Mouse (Mus musculus) limb, embryonic 10.5 days (tissue): Measurements from ENCODE around the gene Slc51a. TPM values are rescaled to one million over a fixed set of nuclear protein-coding genes. Genes with fewer than 3 reads are reported as not detected.

Source experiments
- DNase-seq: peaks from one replicate; pipeline ENCODE4 v3.0.0-alpha.2; 2017; ENCODE audit warnings: low spot score
- H3K27ac ChIP-seq: fragments of 300-500 bp; sonication (generic); 2 replicates; pipeline ENCODE4 v1.5.1; 2016; ENCODE audit warnings: mild to moderate bottlenecking
- H3K27me3 ChIP-seq: fragments of 300-500 bp; sonication (generic); 2 replicates; pipeline ENCODE4 v1.6.1; 2016; ENCODE audit warnings: low read depth, mild to moderate bottlenecking; ENCODE audit not compliant: poor library complexity, severe bottlenecking
- H3K36me3 ChIP-seq: fragments of 300-500 bp; sonication (generic); 2 replicates; pipeline ENCODE4 v1.6.1; 2016; ENCODE audit warnings: mild to moderate bottlenecking, moderate library complexity
- H3K4me1 ChIP-seq: fragments of 300-500 bp; sonication (generic); 2 replicates; pipeline ENCODE4 v1.6.1; 2016
- H3K4me3 ChIP-seq: fragments of 300-500 bp; sonication (generic); 2 replicates; pipeline ENCODE4 v1.5.1; 2016; ENCODE audit warnings: mild to moderate bottlenecking, moderate library complexity
- H3K9me3 ChIP-seq: fragments of 300-500 bp; sonication (generic); replicated peaks from 2 replicates; pipeline ENCODE4 v1.6.1; 2016; ENCODE audit warnings: mild to moderate bottlenecking
- WGBS: fragments of 180-500 bp; shearing (Covaris S2); methylation state at CpG from one replicate; pipeline ENCODE4 v1.1.7; 2016; 5-methylcytosine and 5-hydroxymethylcytosine counted together
- polyA plus RNA-seq: library from polyadenylated mRNA; unstranded; fragments of >200 nt; fragmentation: Nextera tagmentation; extraction: Ambion mirVana; gene quantifications from 2 replicates; pipeline ENCODE4 v1.2.1, GENCODE M21; 2016

Slc51a gene
- polyA plus RNA-seq, 1 experiment from 2014 or later, result 0.50 TPM

DNA sequence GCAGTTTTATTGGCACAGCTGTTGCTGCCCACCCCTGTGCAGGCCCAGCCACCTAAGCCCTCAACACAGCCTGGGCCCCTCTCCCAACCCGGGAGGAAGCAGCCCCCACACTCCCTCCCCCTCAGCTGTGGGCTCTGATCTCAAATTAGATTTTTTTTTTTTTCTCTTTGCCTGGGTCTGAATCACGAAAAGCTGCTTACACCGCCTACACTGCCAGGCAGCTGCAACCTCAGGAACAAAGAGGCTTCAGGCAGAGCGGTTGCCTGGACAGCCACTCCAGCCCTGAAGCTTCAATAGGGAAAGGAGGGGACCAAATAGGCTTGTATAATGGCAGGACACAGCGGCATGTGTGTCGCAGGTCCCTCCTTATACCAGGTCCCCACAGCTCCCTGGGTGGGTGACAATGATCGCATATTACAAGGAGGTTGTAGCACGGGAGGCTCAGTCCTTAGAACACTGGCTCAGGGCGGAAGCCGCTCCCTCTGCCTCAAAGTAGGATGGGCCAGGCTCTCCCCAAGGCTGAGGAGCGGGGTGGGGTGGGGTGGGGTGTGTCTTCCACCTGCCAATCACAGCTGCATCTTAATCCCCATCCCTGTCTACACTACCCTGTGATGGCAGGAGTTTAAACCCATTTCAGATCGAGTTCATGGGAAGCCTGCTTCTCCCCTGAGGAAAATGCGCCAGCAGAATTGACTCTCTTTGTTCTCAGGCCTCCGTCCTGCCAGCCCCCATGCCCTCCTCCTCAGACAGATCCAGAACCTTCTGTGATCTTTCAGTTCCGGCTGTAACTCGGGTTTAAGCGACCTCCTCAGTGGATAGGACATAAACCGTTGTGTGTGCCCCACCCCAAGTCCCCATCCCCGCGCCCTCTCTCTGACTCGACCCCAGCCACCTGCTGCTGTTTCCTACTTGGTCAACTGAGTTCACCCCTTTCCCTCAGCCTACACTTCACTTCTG, 28.6 kb upstream of the Slc51a start:
- Histone ChIP-seq H3K27ac (peak overlapping the region; percentile 92), H3K36me3 (no peaks in the 10 kb centered on the region), H3K27me3 (no peaks in the 10 kb centered on the region), H3K9me3 (no peaks in the 10 kb centered on the region), H3K4me1 (peaks cover 44% of the 10 kb centered on the region), H3K4me3 (peak overlapping the region; percentile 36)
- WGBS, result 19% methylated on average over 21 of the region's 21 CpGs
- peak; percentile 82 for DNase-seq

DNA sequence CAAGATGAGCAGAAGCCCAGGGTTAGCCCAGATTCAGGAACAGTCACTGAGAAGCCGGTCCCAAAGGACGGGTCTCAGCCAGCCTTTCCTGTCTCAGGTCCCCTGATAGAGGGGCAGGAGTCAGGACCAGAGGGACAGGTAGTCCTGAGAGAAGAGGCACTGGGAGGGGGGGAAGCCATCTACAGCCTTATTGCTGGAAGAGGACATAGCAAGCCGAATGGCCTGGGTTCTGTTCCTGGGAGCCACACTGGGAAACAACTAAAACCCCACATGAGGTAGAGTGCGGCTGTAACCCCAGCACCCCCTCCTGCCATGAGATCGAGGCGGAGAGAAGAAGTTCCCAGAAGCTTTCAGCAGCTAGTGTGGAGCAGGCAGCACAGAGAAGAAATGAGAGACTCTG, 26.3 kb upstream of the Slc51a start:
- Histone ChIP-seq H3K9me3 (no peaks in the 10 kb centered on the region), H3K4me3 (no peak overlapping the region), H3K36me3 (no peaks in the 10 kb centered on the region), H3K27ac (peak overlapping the region; percentile 78; the same call in 1 of the 2 replicates), H3K4me1 (peaks cover 61% of the 10 kb centered on the region), H3K27me3 (no peaks in the 10 kb centered on the region)
- no peak for DNase-seq
- WGBS, result 90% methylated on average over 6 of the region's 6 CpGs

DNA sequence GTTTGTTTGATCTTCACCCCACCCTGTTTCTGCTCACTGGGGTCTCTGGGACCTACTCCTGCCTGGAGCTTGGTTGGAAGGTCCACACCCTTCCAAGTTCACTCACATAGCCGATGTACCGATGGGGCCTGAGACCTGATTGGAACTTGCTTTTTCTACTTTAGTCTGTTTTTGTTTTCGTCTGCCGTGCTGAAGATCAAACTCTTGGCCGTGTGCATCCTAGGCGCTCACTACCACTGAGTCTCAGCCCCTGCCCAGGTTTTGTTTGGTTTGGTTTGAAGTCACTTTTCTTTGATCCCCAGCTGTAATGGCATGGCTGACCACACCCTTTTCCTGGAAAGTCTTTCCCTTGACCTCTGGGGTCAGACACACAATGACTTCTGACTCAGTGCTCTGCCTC, 25.7 kb upstream of the Slc51a start:
- no peak for DNase-seq
- no peak overlapping the region for H3K4me3 ChIP-seq
- H3K27me3 ChIP-seq, result no peaks in the 10 kb centered on the region
- peaks cover 63% of the 10 kb centered on the region for H3K4me1 ChIP-seq
- no peaks in the 10 kb centered on the region for H3K36me3 ChIP-seq
- peak overlapping the region; percentile 78 for H3K27ac ChIP-seq
- no peaks in the 10 kb centered on the region for H3K9me3 ChIP-seq
- 90% methylated on average over 6 of the region's 6 CpGs for WGBS

DNA sequence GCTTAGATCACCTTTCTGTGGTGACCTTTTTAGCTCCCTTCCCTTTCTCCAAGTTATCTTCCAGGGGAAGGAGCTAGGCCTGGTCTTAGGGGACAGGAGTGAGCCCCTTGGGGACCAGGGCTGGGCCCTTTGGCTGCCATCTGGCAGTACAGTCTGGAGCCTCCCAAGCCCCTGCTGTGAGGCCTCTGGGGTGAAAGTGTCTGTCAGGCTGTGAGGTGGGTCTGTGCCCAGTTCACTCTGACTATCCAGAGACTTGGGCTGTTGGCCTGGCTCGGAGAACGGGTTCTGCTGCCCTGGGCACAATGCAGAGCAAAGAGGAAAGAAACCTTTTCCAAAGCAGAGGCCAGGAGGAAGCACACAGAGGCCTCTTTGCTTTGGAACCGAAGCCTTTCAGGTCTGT, 25.2 kb upstream of the Slc51a start:
- DNase-seq, result no peak
- no peak overlapping the region for H3K4me3 ChIP-seq
- H3K27me3 ChIP-seq, result no peaks in the 10 kb centered on the region
- 87% methylated on average over 3 of the region's 3 CpGs for WGBS
- H3K27ac ChIP-seq, result peak overlapping the region; percentile 78
- H3K4me1 ChIP-seq, result peaks cover 63% of the 10 kb centered on the region
- H3K9me3 ChIP-seq, result no peaks in the 10 kb centered on the region
- no peaks in the 10 kb centered on the region for H3K36me3 ChIP-seq

DNA sequence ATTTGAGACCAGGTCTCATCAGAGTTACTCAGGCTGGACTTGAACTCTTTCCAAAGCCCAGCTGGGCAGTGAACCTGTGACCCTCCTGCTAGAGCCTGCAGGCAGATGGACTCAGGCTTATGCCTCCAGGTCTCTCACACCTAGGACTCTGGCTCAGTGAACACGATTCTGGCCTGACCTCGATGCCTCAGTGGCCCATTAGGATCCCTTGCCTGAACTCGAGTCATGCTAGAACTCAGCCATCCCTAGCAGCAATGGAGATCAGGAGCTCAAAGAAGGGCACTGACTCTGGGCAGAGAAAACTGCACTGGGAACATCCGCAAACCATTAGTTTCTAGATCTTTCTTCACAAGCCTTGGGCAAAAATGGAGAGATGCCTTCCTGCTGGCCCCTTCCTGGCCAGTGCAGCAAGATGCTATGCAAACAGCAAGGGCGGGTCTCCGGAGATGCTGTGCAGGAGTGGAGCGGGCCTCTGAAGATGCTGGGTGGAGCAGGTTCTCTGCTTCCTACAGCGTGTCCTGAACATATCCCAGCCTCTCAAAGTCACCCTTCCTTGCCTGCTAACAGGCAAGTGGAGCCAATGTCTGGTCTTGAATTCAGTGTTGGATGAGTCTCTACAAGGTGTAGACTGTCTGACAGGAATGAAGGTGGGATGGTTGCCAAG, 24.3 kb upstream of the Slc51a start:
- Histone ChIP-seq H3K27me3 (no peaks in the 10 kb centered on the region), H3K27ac (peak overlapping the region; percentile 64), H3K4me3 (no peak overlapping the region), H3K36me3 (no peaks in the 10 kb centered on the region), H3K4me1 (peaks cover 63% of the 10 kb centered on the region), H3K9me3 (no peaks in the 10 kb centered on the region)
- no peak for DNase-seq
- 93% methylated on average over 8 of the region's 8 CpGs for WGBS

DNA sequence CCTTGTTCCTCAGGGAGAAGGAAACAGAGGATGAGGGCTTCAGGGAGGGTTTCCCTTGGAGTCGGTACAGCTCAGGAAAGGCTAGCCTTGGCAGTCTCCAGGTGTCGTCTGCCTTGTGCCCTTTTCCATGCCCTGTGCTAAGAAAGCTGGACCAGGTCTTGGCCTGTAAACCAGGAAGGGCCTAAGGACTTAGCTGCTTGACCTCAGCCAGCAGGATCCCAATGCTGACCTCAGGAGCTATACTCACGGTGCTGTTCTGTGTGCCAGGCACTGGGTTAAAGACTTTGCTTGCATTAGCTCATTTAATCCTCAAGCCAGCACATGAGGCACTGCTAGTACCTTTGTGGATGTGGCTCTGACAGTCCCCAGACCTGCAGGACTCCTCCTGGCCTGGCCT, 23.7 kb upstream of the Slc51a start:
- no peak for DNase-seq
- peaks cover 57% of the 10 kb centered on the region for H3K4me1 ChIP-seq
- H3K27me3 ChIP-seq, result no peaks in the 10 kb centered on the region
- H3K4me3 ChIP-seq, result no peak overlapping the region
- no peaks in the 10 kb centered on the region for H3K9me3 ChIP-seq
- peak overlapping the region; percentile 64 for H3K27ac ChIP-seq
- WGBS, result 77% methylated on average over 3 of the region's 3 CpGs
- no peaks in the 10 kb centered on the region for H3K36me3 ChIP-seq

DNA sequence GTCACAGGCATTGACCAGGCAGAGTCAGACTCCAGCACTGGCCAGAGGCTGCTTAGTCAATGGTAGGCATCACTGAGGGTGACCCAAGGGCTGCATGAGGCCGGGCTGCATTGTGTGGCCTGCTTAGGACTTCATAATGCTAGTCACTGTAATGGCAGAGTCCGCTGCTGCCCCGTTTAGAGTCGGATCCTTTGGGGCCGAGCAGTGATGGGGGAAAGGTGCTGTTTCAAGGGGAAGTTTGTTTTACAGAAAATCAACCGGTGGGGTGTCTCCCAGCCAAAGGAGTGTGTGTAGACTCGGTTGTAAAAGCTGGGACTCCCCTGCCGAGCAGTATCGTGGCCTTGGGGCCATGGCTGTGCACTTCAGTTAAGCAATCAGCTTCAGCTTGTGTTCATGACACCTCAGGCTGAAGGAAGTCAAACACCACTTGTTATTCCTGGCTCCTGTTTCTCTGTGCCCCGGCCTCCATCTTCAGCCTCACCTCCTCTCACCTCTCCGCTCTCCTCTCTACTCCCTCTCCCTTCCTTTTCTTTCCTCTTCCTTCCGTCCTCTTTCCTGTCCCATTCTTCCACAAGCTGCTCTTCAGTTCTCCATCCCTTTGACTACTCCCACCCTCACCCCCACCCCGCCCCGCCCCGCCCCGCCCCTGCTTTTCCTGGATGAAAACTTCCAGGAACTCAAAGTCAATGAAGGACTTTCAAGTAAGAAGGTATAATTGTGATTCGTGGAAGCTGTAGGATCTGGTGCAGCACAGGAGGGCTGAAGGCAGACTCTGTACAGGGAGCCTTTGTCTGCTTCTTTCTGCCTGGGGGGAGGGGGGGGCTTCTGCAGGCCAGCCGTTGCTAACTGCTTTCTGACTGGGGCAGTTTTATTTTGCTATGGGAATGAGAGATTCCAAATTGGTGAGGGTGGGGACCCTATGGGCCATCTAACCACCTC, 23.0 kb upstream of the Slc51a start:
- Histone ChIP-seq H3K36me3 (no peaks in the 10 kb centered on the region), H3K9me3 (no peaks in the 10 kb centered on the region), H3K27ac (peak overlapping the region; percentile 64), H3K27me3 (no peaks in the 10 kb centered on the region), H3K4me1 (peaks cover 50% of the 10 kb centered on the region), H3K4me3 (no peak overlapping the region)
- 74% methylated on average over 18 of the region's 18 CpGs for WGBS
- no peak for DNase-seq

DNA sequence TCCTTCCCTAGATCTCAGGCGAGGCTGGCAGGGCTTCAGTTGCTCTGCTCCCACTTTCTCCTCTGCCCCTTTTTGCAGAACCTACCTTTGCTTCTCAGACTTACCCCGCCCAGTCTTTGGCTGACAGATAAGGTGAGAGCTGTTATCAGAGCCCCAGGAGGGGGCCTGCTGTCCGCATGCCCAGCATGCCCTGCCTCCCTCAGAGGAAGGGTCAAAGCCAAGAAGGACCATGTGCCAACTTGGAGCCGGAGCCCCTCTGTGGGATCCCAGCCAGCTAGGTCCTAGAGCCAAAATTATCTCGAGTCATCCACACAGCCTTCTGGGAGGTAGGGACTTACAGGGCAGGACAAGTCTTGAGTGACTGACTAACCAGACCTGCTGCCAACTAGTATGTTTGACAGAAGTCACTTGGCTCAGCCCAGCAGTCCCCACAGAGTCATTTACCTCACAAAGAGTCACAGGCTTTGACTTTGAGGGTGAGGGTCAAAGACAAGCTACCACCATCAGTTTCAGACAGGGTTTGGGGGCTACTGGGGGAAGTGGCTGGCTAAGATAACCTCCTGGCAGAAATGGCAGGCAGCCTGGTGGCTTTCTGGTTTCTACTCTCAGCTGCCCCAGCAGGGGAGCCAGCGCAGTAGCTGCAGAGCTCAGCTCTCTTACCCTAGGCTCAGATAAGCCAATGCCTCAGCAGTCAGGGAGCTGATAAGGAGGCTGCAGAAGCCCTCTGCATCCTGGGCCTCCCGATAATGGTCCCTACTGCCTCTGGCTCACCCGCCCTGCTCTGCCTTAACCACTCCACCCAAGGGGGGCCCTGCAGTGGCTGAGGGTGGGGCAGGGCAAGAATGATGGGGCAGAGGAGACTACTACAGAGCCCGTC, 21.6 kb upstream of the Slc51a start:
- H3K27ac ChIP-seq, result peak overlapping the region; percentile 64
- no peak for DNase-seq
- no peaks in the 10 kb centered on the region for H3K27me3 ChIP-seq
- H3K9me3 ChIP-seq, result no peaks in the 10 kb centered on the region
- peaks cover 42% of the 10 kb centered on the region for H3K4me1 ChIP-seq
- H3K36me3 ChIP-seq, result no peaks in the 10 kb centered on the region
- H3K4me3 ChIP-seq, result no peak overlapping the region
- 59% methylated on average over 9 of the region's 9 CpGs for WGBS

DNA sequence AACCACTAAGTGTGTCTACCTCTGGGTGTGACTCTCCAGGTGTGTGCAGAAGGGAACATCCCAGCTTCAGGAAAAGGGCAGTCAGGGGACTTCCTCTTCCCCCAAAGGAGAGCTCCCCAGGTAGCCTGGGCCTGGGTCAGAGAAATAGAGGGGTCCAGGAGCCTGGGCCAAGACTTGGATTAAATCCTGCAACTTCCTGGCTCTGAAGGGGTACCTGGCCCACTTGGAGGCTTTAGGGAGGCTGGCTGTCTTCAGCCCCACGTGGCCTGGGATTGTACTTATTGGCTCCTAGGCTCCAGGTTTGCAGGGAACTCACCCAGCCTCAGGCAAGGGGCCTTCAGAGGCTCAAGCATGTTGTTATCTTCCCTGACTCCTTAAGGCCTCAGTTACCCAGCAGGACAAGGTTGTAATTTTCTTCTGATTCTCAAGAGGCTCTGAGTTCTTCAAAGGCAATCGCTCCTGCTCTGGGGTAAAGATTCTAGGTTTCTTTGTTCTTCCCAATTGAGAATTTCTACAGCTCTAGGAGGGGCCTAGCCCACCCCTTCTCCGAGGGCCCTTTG, 20.9 kb upstream of the Slc51a start:
- WGBS, result 46% methylated on average over 3 of the region's 3 CpGs
- H3K9me3 ChIP-seq, result no peaks in the 10 kb centered on the region
- H3K36me3 ChIP-seq, result no peaks in the 10 kb centered on the region
- H3K27me3 ChIP-seq, result 0 out of 2 replicates have a peak, but pooled peaks cover 3% of the 10 kb centered on the region
- no peak overlapping the region for H3K4me3 ChIP-seq
- DNase-seq, result no peak
- H3K4me1 ChIP-seq, result peaks cover 46% of the 10 kb centered on the region
- H3K27ac ChIP-seq, result peak overlapping the region; percentile 64

DNA sequence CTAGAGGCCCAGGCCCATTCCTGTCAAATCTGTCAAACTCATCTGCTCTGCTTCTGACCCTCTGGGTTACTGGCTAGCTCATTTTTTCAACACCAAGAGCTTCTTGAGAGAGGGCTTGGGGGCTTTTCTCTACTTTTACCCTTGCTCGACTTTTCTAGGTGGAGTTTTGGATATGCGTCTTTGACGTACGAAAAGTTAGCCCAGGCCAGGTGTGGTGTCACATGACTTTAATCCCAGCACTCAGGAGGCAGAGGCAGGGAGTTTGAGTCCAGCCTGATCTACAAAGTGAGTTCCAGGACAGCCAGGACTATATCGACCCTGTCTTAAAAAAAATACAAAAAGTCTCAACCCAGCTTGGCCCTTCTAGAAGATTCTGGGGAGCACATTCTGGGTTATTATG, 20.4 kb upstream of the Slc51a start:
- Histone ChIP-seq H3K9me3 (no peaks in the 10 kb centered on the region), H3K27me3 (0 out of 2 replicates have a peak, but pooled peaks cover 4% of the 10 kb centered on the region), H3K27ac (no peak overlapping the region; the same call in 1 of the 2 replicates), H3K36me3 (no peaks in the 10 kb centered on the region), H3K4me1 (peaks cover 44% of the 10 kb centered on the region), H3K4me3 (no peak overlapping the region)
- DNase-seq, result no peak
- 88% methylated on average over 5 of the region's 5 CpGs for WGBS

DNA sequence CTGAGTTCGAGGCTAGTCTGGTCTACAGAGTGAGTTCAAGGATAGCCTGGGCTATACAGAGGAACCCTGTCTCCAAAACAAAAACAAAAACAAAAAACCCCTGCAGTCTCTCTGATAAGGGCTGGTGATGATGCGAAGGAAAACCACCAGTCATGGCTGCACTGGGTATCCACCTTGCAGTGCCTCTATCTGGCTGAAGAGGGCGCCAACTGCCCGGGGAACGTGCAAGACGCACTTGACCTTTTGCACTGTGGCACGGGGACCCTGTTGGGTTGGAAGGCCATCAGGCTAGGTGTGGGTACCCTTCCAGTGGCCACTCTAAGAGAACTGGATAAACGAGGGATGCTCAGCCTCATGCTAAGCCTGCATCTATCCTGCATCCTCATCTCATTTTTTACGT, 19.7 kb upstream of the Slc51a start:
- DNase-seq, result peak; percentile 77
- WGBS, result 22% methylated on average over 9 of the region's 9 CpGs
- 0 out of 2 replicates have a peak, but pooled peaks cover 4% of the 10 kb centered on the region for H3K27me3 ChIP-seq
- H3K4me1 ChIP-seq, result peaks cover 39% of the 10 kb centered on the region
- H3K4me3 ChIP-seq, result no peak overlapping the region
- no peaks in the 10 kb centered on the region for H3K36me3 ChIP-seq
- no peaks in the 10 kb centered on the region for H3K9me3 ChIP-seq
- H3K27ac ChIP-seq, result no peak overlapping the region
